Mouse (Mus musculus): ENCODE data around the gene Mdc1.
"Not testable (repeated sequence)": the region's sequence is repeated elsewhere in the genome, so short reads cannot be mapped to it uniquely, and the experiment has no call there.

Mdc1 gene

GRCm38 (mm10) chr17:35822564-35822963 is 18.8 kb upstream of the Mdc1 start:
- DNase-seq (ENCODE audit: low read depth in 1 of 2, low spot score in 2 of 2): no peak

- DNase-seq (ENCODE audit: low read depth in 1 of 2, low spot score in 2 of 2): peak in 1 of 2 experiments; percentile 73
Observed at GRCm38 (mm10) chr17:35822964-35823937, 18.1 kb upstream of the Mdc1 start, which contains the start of gene Flot1. Gene Flot1, plus strand, starts transcription at chr17:35823230.

DNA sequence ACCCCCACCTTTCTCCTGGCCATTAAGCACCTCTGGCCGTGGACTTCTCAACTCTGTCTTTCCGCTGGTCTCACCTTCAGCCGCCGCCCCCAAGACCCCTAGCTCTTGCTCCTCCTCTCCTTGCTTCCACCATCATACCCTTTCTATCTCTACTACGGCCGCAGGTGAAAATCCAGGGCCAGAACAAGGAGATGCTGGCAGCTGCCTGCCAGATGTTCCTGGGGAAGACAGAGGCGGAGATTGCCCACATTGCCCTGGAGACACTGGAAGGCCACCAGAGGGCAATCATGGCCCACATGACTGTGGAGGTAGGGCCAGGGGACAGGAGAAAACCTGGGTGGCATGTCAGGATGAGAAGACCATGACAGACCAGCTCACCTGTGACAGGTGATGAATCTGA is 16.9 kb upstream of the Mdc1 start:
- no peak for DNase-seq (ENCODE audit: low read depth in 1 of 2, low spot score in 2 of 2)

DNA sequence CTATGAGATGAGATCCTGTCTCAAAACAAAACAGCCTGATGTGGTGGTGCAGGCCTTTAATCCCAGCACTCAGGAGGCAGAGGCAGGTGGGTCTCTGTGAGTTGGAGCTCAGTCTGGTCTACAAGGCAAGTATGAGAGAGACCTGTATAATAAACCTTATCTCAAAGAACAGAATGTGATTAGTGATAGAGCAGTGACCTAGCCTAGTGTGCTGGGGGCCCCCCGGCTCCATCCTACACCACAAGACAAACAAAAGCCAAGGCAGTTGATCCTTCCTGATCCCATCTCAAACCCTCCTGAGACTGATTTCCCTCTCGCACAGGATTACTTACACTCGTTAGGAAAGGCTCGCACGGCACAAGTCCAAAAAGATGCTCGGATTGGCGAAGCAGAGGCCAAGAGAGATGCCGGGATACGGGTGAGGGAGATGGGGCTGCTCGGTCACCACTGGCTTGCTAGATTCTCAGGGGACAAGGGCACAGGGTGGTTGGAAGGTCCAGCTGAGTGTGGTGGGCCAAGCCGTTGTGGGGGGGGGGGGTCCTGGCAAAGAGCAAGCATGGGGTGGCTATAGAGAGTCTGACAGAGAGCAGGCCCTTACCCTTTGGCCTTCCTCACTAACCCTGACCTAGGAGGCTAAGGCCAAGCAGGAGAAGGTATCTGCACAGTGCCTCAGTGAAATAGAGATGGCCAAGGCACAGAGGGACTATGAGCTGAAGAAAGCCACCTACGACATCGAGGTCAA is 16.0 kb upstream of the Mdc1 start:
- no peak for DNase-seq (ENCODE audit: low read depth in 1 of 2, low spot score in 2 of 2)

DNA sequence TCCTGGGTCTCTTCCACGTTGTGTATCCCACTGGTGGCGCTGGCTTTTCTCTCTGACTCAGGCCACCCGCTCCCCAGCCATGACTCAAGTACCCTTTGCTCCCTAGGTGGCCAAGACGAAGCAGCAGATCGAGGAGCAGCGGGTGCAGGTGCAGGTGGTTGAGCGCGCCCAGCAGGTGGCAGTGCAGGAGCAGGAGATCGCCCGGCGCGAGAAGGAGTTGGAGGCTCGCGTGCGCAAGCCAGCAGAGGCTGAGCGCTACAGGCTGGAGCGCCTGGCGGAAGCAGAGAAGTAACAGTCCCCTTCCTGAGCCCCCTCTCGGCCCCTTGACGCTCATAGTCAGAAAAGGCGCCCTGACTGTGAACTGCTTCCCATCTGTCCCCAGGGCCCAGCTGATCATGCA is 11.6 kb upstream of the Mdc1 start:
- DNase-seq (ENCODE audit: low read depth in 1 of 2, low spot score in 2 of 2): peak in 1 of 2 experiments; percentile 71

- no peak for DNase-seq (ENCODE audit: low read depth in 1 of 2, low spot score in 2 of 2)
Observed at GRCm38 (mm10) chr17:35832400-35833238, 8.7 kb upstream of the Mdc1 start.

- DNase-seq (ENCODE audit: low read depth in 1 of 2, low spot score in 2 of 2): no peak
Observed at GRCm38 (mm10) chr17:35833239-35833751, 8.0 kb upstream of the Mdc1 start.

GRCm38 (mm10) chr17:35833894-35834293 is 7.4 kb upstream of the Mdc1 start:
- DNase-seq (ENCODE audit: low read depth in 1 of 2, low spot score in 2 of 2): no peak

DNA sequence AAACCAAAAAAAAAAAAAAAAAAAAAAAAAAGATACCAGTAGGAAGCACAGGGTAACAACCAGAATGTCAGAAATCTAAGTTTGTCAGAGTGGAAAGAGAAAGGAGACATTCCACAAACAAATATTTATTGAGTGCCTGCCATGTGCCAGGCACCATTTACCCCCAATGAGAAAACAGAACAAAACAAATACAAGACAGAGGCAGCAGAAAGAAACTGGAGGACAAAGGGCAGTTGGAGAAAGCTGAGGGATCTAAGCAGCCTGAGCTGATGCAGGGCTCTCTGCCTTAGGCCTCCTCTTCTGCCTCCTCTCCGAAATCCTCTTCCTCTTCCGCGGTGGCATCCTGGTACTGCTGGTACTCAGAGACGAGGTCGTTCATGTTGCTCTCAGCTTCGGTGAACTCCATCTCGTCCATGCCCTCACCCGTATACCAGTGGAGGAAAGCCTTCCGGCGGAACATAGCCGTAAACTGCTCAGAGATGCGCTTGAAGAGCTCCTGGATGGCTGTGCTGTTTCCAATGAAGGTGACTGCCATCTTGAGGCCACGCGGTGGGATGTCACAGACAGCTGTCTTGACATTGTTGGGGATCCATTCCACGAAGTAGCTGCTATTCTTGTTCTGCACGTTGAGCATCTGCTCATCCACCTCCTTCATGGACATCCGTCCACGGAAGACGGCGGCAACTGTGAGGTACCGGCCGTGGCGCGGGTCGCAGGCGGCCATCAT is 6.5 kb upstream of the Mdc1 start:
- no peak for DNase-seq (ENCODE audit: low read depth in 1 of 2, low spot score in 2 of 2)

DNA sequence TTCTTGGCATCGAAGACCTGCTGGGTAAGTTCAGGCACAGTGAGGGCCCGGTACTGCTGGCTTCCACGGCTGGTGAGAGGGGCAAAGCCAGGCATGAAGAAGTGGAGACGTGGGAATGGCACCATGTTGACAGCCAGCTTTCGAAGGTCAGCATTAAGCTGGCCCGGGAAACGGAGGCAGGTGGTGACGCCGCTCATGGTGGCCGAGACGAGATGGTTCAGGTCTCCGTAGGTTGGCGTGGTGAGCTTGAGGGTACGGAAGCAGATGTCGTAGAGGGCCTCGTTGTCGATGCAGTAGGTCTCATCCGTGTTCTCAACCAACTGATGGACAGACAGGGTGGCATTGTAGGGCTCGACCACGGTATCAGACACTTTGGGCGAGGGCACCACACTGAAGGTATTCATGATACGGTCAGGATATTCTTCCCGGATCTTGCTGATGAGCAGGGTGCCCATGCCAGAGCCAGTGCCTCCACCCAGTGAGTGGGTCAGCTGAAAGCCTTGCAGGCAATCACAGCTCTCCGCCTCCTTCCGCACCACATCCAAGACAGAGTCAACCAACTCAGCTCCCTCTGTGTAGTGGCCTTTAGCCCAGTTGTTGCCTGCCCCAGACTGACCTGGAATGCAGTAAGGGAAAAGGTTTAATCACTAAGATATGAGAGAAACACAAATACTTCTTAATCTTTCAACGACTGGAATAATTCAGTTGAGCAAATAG is 5.7 kb upstream of the Mdc1 start:
- no peak for DNase-seq (ENCODE audit: low read depth in 1 of 2, low spot score in 2 of 2)

GRCm38 (mm10) chr17:35836178-35836965 is 4.9 kb upstream of the Mdc1 start:
- DNase-seq (ENCODE audit: low read depth in 1 of 2, low spot score in 2 of 2): peak in 1 of 2 experiments; percentile 69

GRCm38 (mm10) chr17:35836991-35837422 is 4.3 kb upstream of the Mdc1 start:
- DNase-seq (ENCODE audit: low read depth in 1 of 2, low spot score in 2 of 2): no peak

GRCm38 (mm10) chr17:35837487-35837886 is 3.8 kb upstream of the Mdc1 start:
- no peak for DNase-seq (ENCODE audit: low read depth in 1 of 2, low spot score in 2 of 2)

- DNase-seq (ENCODE audit: low read depth in 1 of 2, low spot score in 2 of 2): peak; percentile 85
Observed at GRCm38 (mm10) chr17:35838122-35838544, 3.2 kb upstream of the Mdc1 start, which contains the start of gene Tubb5. Gene Tubb5, minus strand, starts transcription at chr17:35838306.

GRCm38 (mm10) chr17:35838570-35838969 is 2.7 kb upstream of the Mdc1 start:
- no peak for DNase-seq (ENCODE audit: low read depth in 1 of 2, low spot score in 2 of 2)

DNA sequence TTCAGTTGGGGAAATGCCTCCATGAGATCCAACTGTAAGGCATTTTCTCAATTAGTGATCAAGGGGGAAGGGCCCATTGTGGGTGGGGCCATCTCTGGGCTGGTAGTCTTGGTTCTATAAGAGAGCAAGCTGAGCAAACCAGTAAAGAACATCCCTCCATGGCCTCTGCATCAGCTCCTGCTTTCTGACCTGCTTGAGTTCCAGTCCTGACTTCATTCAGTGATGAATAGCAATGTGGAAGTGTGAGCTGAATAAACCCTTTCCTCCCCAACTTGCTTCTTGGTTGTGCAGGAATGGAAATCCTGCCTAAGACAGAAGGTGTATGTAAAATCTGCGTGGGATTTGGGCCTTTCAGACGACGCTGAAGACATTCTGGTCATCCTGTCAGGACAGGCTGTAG is 2.3 kb upstream of the Mdc1 start:
- not testable (repeated sequence) for DNase-seq (ENCODE audit: low read depth in 1 of 2, low spot score in 2 of 2)

- no peak for DNase-seq (ENCODE audit: low read depth in 1 of 2, low spot score in 2 of 2)
Observed at GRCm38 (mm10) chr17:35840561-35840960, 754 bp upstream of the Mdc1 start.

DNA sequence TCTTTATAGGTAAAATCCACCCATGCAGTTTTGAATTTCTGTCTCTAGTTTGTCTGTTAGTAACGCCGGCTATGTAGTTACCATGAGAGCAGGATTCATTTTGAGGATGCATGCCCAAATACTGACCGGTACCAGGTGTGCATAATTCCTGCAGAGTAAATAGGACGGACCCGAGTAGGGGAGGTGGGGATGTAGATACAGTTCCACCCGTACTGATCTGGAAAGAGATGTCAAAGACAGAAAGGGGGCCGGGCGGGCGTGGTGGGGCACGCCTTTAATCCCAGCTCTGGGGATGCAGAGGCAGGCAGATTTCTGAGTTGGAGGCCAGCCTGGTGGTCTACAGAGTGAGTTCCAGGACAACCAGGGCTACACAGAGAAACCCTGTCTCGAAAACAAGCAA is 691 bp downstream of the Mdc1 start:
- DNase-seq (ENCODE audit: low read depth in 1 of 2, low spot score in 2 of 2): no peak

GRCm38 (mm10) chr17:35843514-35843913 is 2.2 kb downstream of the Mdc1 start:
- DNase-seq (ENCODE audit: low read depth in 1 of 2, low spot score in 2 of 2): no peak

Data from monocyte, adult 2 months (primary cell).